Mouse (Mus musculus) activated CD4-positive, CD25-positive, alpha-beta regulatory T cell, adult 4 months (primary cell): ENCODE data around the gene Sord. TPM values are rescaled to one million over a fixed set of nuclear protein-coding genes. Genes with fewer than 3 reads are reported as not detected.
A peak's percentile ranks its signal among the peaks of the same experiment; 100 is the strongest.

Experiments
- ATAC-seq: one replicate; pipeline ENCODE4 v1.8.0; 2017
- polyA plus RNA-seq, 2 experiments: library from polyadenylated mRNA; unstranded; fragments of 100-300 nt; shearing (Covaris generic); gene quantifications; one replicate each; pipeline ENCODE4 v1.2.1; 2017

Gene Sord
- polyA plus RNA-seq, 2 experiments from 2014 or later = 5.5 to 5.7 TPM

DNA sequence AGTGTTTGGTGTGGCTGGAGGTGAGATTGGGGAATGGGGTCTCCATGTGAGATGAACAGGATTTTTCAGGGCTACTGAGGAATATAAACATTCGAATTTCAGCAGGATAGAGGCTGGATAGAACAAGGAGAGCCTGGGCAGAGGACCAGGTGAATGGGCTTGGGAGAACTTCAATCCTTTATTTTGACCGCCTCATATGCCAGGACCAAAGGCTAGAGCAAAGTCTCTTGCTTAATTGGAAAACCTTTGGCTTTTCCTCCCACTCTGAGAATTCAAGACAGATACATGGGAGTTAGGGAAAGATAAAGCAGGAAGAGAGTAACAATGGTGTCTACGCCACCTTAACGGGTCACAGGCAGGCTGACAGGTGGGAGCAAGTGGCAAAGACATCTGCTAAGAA, 6.7 kb downstream of the Sord start:
- ATAC-seq = no peak

DNA sequence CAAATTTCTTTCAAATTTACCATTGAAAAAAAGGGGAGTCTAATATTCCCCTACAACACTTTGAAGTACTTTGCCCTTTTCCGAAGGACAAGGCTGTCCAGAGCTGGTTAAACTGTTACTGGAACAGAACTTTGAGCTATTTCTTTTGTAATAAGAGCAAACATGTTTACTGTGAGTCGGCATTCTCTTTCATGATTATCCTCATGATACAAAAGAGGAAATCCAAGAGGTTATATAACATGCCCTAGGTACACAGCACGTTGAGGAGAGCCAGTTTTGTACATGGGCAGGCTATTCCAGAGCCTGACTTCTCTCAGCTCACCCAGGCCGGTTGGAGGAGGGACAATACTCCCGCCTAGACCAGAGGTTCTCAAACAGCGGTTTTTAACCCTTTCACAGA, 7.4 kb downstream of the Sord start:
- ATAC-seq = no peak

DNA sequence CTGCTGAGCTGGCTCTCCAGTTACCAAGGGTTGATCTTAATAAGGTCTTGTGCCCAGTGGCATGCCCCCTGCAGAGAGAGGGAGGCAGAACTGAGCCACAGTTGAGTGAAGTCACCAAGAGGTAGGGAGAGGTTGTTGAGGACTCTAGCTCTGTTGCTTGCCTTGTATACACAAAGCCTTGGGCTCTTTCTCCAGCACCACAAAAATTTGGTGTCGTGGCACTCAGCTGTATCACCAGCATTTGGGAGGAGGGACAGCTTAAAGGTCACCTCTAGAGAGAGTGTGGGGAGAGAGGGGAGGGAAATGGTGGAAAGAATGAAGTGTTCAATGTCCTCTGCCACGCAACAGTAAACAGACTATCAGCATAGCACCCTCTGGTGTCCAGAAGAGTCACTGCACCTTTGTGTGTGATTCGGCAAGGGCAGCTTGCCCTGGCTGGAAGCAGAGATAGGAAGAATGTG, 9.2 kb downstream of the Sord start:
- ATAC-seq = peak; percentile 86

- no peak for ATAC-seq
Measured at GRCm38 (mm10) chr2:122247786-122248185, 13.2 kb downstream of the Sord start.

- ATAC-seq = no peak
Measured at GRCm38 (mm10) chr2:122255997-122256396, 21.4 kb downstream of the Sord start.

GRCm38 (mm10) chr2:122260729-122261128, 26.2 kb downstream of the Sord start:
- no peak for ATAC-seq

DNA sequence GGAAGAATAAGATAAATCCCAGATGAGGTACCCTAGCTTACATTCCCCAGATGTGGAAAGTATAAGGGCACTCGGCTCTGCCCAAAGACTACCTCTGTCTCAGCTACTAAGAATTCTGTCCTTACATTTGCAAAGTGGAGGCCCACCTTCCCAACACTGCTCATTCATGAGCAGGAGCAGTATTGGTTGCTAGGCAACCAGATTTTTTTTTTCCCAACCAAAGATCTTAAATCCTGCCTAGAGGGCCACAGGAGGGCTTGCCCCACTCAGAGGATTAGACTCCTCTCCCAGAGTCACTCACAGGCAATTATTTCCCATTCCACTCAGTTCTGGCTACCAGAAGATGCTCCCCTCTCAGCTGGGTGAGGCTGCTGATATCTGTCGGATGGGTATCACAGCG, 30.1 kb downstream of the Sord start:
- no peak for ATAC-seq

GRCm38 (mm10) chr2:122266407-122267193, 32.1 kb downstream of the Sord start:
- ATAC-seq = no peak

GRCm38 (mm10) chr2:122278769-122279168, 44.2 kb downstream of the Sord start:
- no peak for ATAC-seq

- no peak for ATAC-seq
Measured at GRCm38 (mm10) chr2:122284091-122284490, 49.5 kb downstream of the Sord start.

- ATAC-seq = no peak
Measured at GRCm38 (mm10) chr2:122286137-122286536, 51.6 kb downstream of the Sord start.

- ATAC-seq = no peak
Measured at GRCm38 (mm10) chr2:122294916-122295315, 60.4 kb downstream of the Sord start.

- no peak for ATAC-seq
Measured at GRCm38 (mm10) chr2:122297271-122298095, 62.9 kb downstream of the Sord start.

GRCm38 (mm10) chr2:122298096-122298499, 63.5 kb downstream of the Sord start, which contains the start of gene Duox2:
Duox2 (minus strand) TSS chr2:122298449.
- no peak for ATAC-seq

- peak; percentile 36 for ATAC-seq
Measured at GRCm38 (mm10) chr2:122298596-122299490, 64.3 kb downstream of the Sord start, which contains the start of gene Duoxa2. Duoxa2 (plus strand) TSS chr2:122298900.

DNA sequence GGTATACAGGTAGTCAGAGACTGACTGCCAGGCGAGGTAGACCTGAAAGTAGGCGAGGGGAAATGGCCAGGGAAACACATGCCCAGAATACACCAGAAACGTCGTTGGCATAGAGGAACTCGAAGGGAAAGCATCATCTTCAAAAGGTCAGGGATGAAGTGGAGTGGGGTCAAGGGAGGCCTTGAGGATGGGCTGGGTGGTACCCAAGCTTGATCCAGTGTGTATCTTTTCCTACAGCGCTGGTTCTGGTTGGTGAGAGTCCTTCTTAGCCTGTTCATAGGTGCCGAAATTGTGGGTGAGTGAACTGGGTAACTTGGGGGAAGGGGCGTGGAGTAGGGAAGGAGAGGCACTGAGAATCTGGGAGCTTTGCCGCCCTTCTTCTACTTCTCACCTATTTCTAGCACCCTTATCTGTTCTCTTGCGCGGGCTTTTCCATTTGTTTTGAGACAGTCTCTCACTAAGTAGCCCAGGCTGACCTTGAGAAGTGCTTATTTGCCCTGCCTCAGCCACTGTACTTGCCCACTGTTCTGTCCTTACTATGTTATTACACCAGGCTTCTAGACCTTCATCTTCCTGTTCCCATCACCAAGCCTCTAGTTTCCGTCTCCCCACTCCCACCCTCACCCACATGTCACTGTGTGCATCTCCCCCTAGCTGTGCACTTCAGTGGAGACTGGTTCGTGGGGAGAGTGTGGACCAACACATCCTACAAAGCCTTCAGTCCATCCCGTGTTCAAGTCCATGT, 65.5 kb downstream of the Sord start:
- ATAC-seq = no peak

- no peak for ATAC-seq
Measured at GRCm38 (mm10) chr2:122300656-122301020, 66.1 kb downstream of the Sord start.

- ATAC-seq = peak; percentile 31
Measured at GRCm38 (mm10) chr2:122301081-122301920, 66.8 kb downstream of the Sord start.

GRCm38 (mm10) chr2:122301921-122302573, 67.5 kb downstream of the Sord start:
- ATAC-seq = no peak

- ATAC-seq = peak; percentile 70
Measured at GRCm38 (mm10) chr2:122302574-122303241, 68.2 kb downstream of the Sord start.
